28 mouse cellular contexts compared by ENCODE assay signal in the genomic region with DNA sequence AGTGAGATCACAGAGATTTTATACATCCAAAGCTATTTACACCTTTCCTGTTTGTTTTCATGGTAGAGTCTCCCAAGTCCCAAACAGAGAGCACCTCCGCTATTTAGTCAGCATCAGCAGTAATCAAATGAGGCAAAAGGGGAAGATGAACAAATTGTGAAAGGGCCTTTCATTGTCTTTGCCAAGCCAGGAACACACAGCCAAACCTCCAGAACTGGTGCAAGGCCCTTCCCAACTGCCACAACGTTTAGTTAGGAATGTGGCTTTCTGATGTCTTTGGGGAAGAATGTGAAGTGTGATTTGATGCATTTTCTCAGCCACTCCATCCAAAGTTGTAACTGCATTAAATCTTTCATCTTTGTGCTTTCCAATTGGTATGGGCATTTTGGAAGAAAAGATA.
"Had no signal": no experiment of that assay in that cellular context is flagged by ENCODE, and none has a peak within 500 bp of the region (broad histone marks: within the 10 kb centered on the region; RNA-seq: fewer than 3 reads in every experiment).

No protein-coding gene starts in this region.

- H3K4me3 ChIP-seq: gastrocnemius, adult 2 months; heart, adult 2 months; heart, embryonic 10.5 days; heart, embryonic 12.5 days; hindbrain, embryonic 10.5 days; hindbrain, embryonic 12.5 days; kidney, embryonic 15.5 days; limb, embryonic 13.5 days; limb, embryonic 15.5 days; liver, embryonic 13.5 days; liver, embryonic 15.5 days had no signal

- ATAC-seq: hindbrain, postnatal 0 days; intestine, embryonic 16.5 days; liver, postnatal 0 days had no signal

- H3K9me3 ChIP-seq: heart, embryonic 10.5 days; heart, embryonic 12.5 days; hindbrain, embryonic 10.5 days; hindbrain, embryonic 12.5 days; kidney, embryonic 15.5 days; limb, embryonic 13.5 days; limb, embryonic 15.5 days; liver, embryonic 13.5 days; liver, embryonic 15.5 days had no signal

- H3K27ac ChIP-seq: gastrocnemius, adult 2 months; heart, adult 2 months; heart, embryonic 10.5 days; hindbrain, embryonic 10.5 days; hindbrain, embryonic 12.5 days; hindbrain, embryonic 14.5 days; hindbrain, postnatal 0 days; kidney, embryonic 15.5 days; kidney, postnatal 0 days; limb, embryonic 13.5 days; limb, embryonic 15.5 days; liver, embryonic 13.5 days; liver, embryonic 15.5 days had no signal

- H3K9ac ChIP-seq: heart, embryonic 12.5 days; hindbrain, embryonic 12.5 days; hindbrain, embryonic 14.5 days; kidney, embryonic 15.5 days; limb, embryonic 13.5 days; limb, embryonic 15.5 days; liver, embryonic 13.5 days; liver, embryonic 15.5 days; liver, postnatal 0 days had no signal

- H3K27me3 ChIP-seq: heart, embryonic 12.5 days; hindbrain, embryonic 12.5 days; kidney, embryonic 15.5 days; limb, embryonic 13.5 days; limb, embryonic 15.5 days; liver, embryonic 13.5 days; liver, embryonic 15.5 days had no signal

- H3K4me1 ChIP-seq: heart, embryonic 10.5 days; heart, embryonic 12.5 days; hindbrain, embryonic 10.5 days; hindbrain, embryonic 12.5 days; kidney, embryonic 15.5 days; limb, embryonic 13.5 days; limb, embryonic 15.5 days; liver, embryonic 13.5 days; liver, embryonic 15.5 days had no signal

- H3K36me3 ChIP-seq: heart, embryonic 10.5 days; heart, embryonic 12.5 days; hindbrain, embryonic 10.5 days; hindbrain, embryonic 12.5 days; kidney, embryonic 15.5 days; limb, embryonic 13.5 days; limb, embryonic 15.5 days; liver, embryonic 13.5 days; liver, embryonic 15.5 days had no signal

- DNase-seq: gastrocnemius, adult 2 months; gastrocnemius, postnatal 10 days; gastrocnemius, postnatal 25 days; heart, adult 11 months; heart, adult 2 months; heart, postnatal 10 days; heart, postnatal 4 days; kidney, adult 11 months; kidney, adult 2 months; kidney, adult 9 months; kidney, postnatal 14 days; kidney, postnatal 36 days; layer of hippocampus, postnatal 36 days; left cerebral cortex, postnatal 4 days; liver, embryonic 13.5 days; liver, postnatal 0 days had no signal

- H3K4me2 ChIP-seq: heart, embryonic 12.5 days; hindbrain, embryonic 12.5 days; hindbrain, embryonic 14.5 days; kidney, embryonic 15.5 days; limb, embryonic 13.5 days; limb, embryonic 15.5 days; liver, embryonic 13.5 days; liver, embryonic 15.5 days had no signal
